Mouse (Mus musculus): ENCODE results near the gene Il4i1. TPM values are rescaled to one million over a fixed set of nuclear protein-coding genes. Genes with fewer than 3 reads are reported as not detected.
"Not testable (repeated sequence)": the region's sequence is repeated elsewhere in the genome, so short reads cannot be mapped to it uniquely, and the experiment has no call there.

The Il4i1 gene
- polyA plus RNA-seq, 1 experiment from 2014 or later = 1.1 TPM

- DNase-seq (ENCODE audit: low spot score) = no peak
- H3K9me3 ChIP-seq (ENCODE audit: control insufficient read depth, low read length) = no peaks in the 10 kb centered on the region
- peaks cover 29% of the 10 kb centered on the region; the same call in 1 of the 2 replicates for H3K36me3 ChIP-seq (ENCODE audit: control insufficient read depth, insufficient read depth, low read length)
- H3K4me3 ChIP-seq (ENCODE audit: low read depth, low read length) = peak overlapping the region; percentile 66
- H3K27ac ChIP-seq (replicated peaks; ENCODE audit: low read depth, low read length) = no peak overlapping the region
- ATAC-seq (ENCODE audit: insufficient number of reproducible peaks, low FRiP score, low TSS enrichment, low read depth) = no peak
- no peaks in the 10 kb centered on the region for H3K27me3 ChIP-seq (ENCODE audit: control insufficient read depth, insufficient read depth, low read length)
- H3K9ac ChIP-seq (ENCODE audit: low read length) = peak overlapping the region; percentile 47
- H3K4me2 ChIP-seq (ENCODE audit: low read depth, severe bottlenecking) = peak overlapping the region; percentile 85
- H3K4me1 ChIP-seq (ENCODE audit: control insufficient read depth, insufficient read depth, low read length) = peaks cover 24% of the 10 kb centered on the region
- 80% methylated on average over 19 of the region's 19 CpGs for WGBS
Measured at GRCm38 (mm10) chr7:44867010-44867702, 51.0 kb downstream of the Il4i1 start.

DNA sequence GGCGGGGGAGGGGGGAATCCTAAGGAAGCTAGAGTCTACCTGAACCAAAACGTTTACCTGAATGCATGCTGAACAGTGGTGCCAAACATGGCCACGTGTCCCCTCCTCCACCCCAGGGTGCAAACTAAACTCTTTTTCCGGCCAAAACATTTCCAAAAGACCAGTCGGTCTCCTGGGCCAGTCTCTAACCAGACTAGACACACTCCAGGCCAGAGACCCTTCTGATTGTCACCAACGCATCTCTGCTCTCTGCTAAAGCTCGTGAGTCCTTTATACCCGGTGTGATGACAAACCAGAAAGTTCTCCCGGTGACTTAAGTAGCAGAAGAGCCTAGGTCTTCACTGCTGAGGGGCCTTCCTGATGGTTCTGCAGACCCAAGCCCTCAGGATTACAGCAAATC is 51.6 kb downstream of the Il4i1 start:
- Histone ChIP-seq H3K4me2 (ENCODE audit: low read depth, severe bottlenecking) (peak overlapping the region; percentile 85), H3K4me3 (ENCODE audit: low read depth, low read length) (peak overlapping the region; percentile 66), H3K27me3 (ENCODE audit: control insufficient read depth, insufficient read depth, low read length) (no peaks in the 10 kb centered on the region), H3K4me1 (ENCODE audit: control insufficient read depth, insufficient read depth, low read length) (peaks cover 24% of the 10 kb centered on the region), H3K9me3 (ENCODE audit: control insufficient read depth, low read length) (no peaks in the 10 kb centered on the region), H3K27ac (replicated peaks; ENCODE audit: low read depth, low read length) (no peak overlapping the region), H3K36me3 (ENCODE audit: control insufficient read depth, insufficient read depth, low read length) (peaks cover 24% of the 10 kb centered on the region; the same call in 1 of the 2 replicates), H3K9ac (ENCODE audit: low read length) (peak overlapping the region; percentile 45)
- DNase-seq (ENCODE audit: low spot score) (no peak), ATAC-seq (ENCODE audit: insufficient number of reproducible peaks, low FRiP score, low TSS enrichment, low read depth) (no peak)
- WGBS = 61% methylated on average over 9 of the region's 9 CpGs

- H3K9me3 ChIP-seq (ENCODE audit: control insufficient read depth, low read length) = no peaks in the 10 kb centered on the region
- H3K4me1 ChIP-seq (ENCODE audit: control insufficient read depth, insufficient read depth, low read length) = peaks cover 24% of the 10 kb centered on the region
- H3K4me3 ChIP-seq (ENCODE audit: low read depth, low read length) = peak overlapping the region; percentile 66
- H3K9ac ChIP-seq (ENCODE audit: low read length) = peak overlapping the region; percentile 88
- no peak for DNase-seq (ENCODE audit: low spot score)
- peak overlapping the region; percentile 85 for H3K4me2 ChIP-seq (ENCODE audit: low read depth, severe bottlenecking)
- WGBS = 8% methylated on average over 16 of the region's 16 CpGs
- H3K36me3 ChIP-seq (ENCODE audit: control insufficient read depth, insufficient read depth, low read length) = peaks cover 18% of the 10 kb centered on the region; the same call in 1 of the 2 replicates
- no peaks in the 10 kb centered on the region for H3K27me3 ChIP-seq (ENCODE audit: control insufficient read depth, insufficient read depth, low read length)
- no peak for ATAC-seq (ENCODE audit: insufficient number of reproducible peaks, low FRiP score, low TSS enrichment, low read depth)
- H3K27ac ChIP-seq (replicated peaks; ENCODE audit: low read depth, low read length) = no peak overlapping the region
Measured at GRCm38 (mm10) chr7:44868465-44868864, 52.3 kb downstream of the Il4i1 start.

DNA sequence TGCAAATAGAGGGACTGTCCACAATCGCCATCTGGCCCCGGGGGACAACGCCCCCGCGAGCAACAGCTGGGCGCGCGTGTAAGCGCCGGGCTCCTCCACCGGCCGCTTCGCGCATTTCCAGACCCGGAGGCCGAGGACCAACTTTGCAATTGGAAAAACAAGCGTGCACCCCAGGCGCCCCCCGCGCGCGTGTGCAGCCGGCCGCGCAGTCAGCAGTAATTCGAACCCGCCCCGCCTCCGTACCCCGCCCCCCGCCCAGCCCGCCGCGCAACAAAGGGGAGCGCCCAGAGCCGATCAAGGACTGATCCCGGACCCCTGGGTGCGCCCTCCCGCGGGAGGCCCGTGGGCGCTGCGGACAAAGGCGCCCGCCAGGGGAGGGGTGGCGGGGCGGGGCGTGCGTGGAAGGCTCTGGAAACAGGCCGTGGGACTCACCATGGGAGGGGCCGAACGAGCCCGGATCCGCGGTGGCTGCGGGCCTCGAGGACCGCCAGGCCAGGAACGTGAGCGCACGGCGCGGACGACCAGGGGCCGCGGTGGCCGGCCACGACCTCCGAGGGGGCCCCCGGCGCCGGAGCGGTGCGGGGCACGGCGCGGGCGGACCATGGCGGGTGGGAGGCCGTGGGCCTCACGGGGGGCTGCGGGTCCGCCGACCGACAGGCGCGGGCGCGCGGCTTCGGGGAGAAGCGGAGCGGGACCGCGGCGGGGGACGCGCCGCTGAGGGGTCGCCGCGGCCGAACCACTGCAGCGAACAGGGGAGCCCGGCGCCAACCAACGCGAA is 52.9 kb downstream of the Il4i1 start:
- Histone ChIP-seq H3K36me3 (ENCODE audit: control insufficient read depth, insufficient read depth, low read length) (peaks cover 12% of the 10 kb centered on the region; the same call in 1 of the 2 replicates), H3K9ac (ENCODE audit: low read length) (peak overlapping the region; percentile 88), H3K4me1 (ENCODE audit: control insufficient read depth, insufficient read depth, low read length) (peaks cover 24% of the 10 kb centered on the region), H3K4me3 (ENCODE audit: low read depth, low read length) (peak overlapping the region; percentile 66), H3K4me2 (ENCODE audit: low read depth, severe bottlenecking) (peak overlapping the region; percentile 85), H3K27ac (replicated peaks; ENCODE audit: low read depth, low read length) (peak overlapping the region; percentile 100), H3K27me3 (ENCODE audit: control insufficient read depth, insufficient read depth, low read length) (no peaks in the 10 kb centered on the region), H3K9me3 (ENCODE audit: control insufficient read depth, low read length) (no peaks in the 10 kb centered on the region)
- peak; percentile 76 for DNase-seq (ENCODE audit: low spot score)
- WGBS = under 1% methylated on average over 101 of the region's 108 CpGs
- ATAC-seq (ENCODE audit: insufficient number of reproducible peaks, low FRiP score, low TSS enrichment, low read depth) = peak; percentile 36; the same call in 1 of the 2 replicates

- DNase-seq (ENCODE audit: low spot score) (peak; percentile 92), ATAC-seq (ENCODE audit: insufficient number of reproducible peaks, low FRiP score, low TSS enrichment, low read depth) (peak; percentile 92)
- WGBS = 4% methylated on average over 29 of the region's 29 CpGs
- Histone ChIP-seq H3K4me3 (ENCODE audit: low read depth, low read length) (peak within 1 kb of the TSS; percentile 66), H3K4me2 (ENCODE audit: low read depth, severe bottlenecking) (peak within 1 kb of the TSS; percentile 85), H3K36me3 (ENCODE audit: control insufficient read depth, insufficient read depth, low read length) (peaks cover 6% of the 10 kb centered on the region; the same call in 1 of the 2 replicates), H3K27me3 (ENCODE audit: control insufficient read depth, insufficient read depth, low read length) (no peaks in the 10 kb centered on the region), H3K4me1 (ENCODE audit: control insufficient read depth, insufficient read depth, low read length) (peaks cover 24% of the 10 kb centered on the region), H3K9ac (ENCODE audit: low read length) (peak within 1 kb of the TSS; percentile 88), H3K27ac (replicated peaks; ENCODE audit: low read depth, low read length) (peak within 1 kb of the TSS; percentile 100), H3K9me3 (ENCODE audit: control insufficient read depth, low read length) (no peaks in the 10 kb centered on the region)
Measured at GRCm38 (mm10) chr7:44869697-44870528, 53.7 kb downstream of the Il4i1 start, which contains the start of gene Ptov1. Ptov1 (minus strand) TSS chr7:44869788.

GRCm38 (mm10) chr7:44870614-44871013 is 54.4 kb downstream of the Il4i1 start:
- WGBS = 67% methylated on average over 6 of the region's 6 CpGs
- Histone ChIP-seq H3K9me3 (ENCODE audit: control insufficient read depth, low read length) (no peaks in the 10 kb centered on the region), H3K36me3 (ENCODE audit: control insufficient read depth, insufficient read depth, low read length) (peaks cover 2% of the 10 kb centered on the region; the same call in 1 of the 2 replicates), H3K27ac (replicated peaks; ENCODE audit: low read depth, low read length) (no peak overlapping the region), H3K4me2 (ENCODE audit: low read depth, severe bottlenecking) (peak overlapping the region; percentile 85), H3K9ac (ENCODE audit: low read length) (no peak overlapping the region), H3K4me3 (ENCODE audit: low read depth, low read length) (no peak overlapping the region), H3K4me1 (ENCODE audit: control insufficient read depth, insufficient read depth, low read length) (peaks cover 24% of the 10 kb centered on the region), H3K27me3 (ENCODE audit: control insufficient read depth, insufficient read depth, low read length) (no peaks in the 10 kb centered on the region)
- no peak for ATAC-seq (ENCODE audit: insufficient number of reproducible peaks, low FRiP score, low TSS enrichment, low read depth)
- DNase-seq (ENCODE audit: low spot score) = no peak

DNA sequence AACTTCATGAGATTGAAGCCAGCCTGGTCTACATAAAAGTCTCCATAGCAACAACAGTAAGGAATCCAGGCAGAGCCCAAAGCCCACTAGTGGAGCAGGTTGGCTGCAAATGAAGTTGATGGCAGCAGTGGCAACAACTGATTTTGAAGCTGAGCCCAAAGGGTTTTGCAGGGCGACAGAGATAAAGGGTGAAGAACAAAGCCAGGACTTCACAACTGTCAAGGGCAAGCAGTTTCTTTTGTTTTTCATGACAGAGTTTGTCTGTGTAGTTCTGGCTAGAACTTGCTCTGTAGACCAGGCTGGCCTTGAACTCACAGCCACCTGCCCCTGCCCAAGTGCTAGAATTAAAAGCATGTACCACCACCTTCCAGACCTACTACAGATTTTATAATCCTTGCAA is 55.0 kb downstream of the Il4i1 start:
- Histone ChIP-seq H3K9ac (ENCODE audit: low read length) (no peak overlapping the region), H3K4me2 (ENCODE audit: low read depth, severe bottlenecking) (no peak overlapping the region), H3K4me3 (ENCODE audit: low read depth, low read length) (no peak overlapping the region), H3K27ac (replicated peaks; ENCODE audit: low read depth, low read length) (no peak overlapping the region), H3K9me3 (ENCODE audit: control insufficient read depth, low read length) (no peaks in the 10 kb centered on the region), H3K36me3 (ENCODE audit: control insufficient read depth, insufficient read depth, low read length) (peaks cover 2% of the 10 kb centered on the region; the same call in 1 of the 2 replicates), H3K4me1 (ENCODE audit: control insufficient read depth, insufficient read depth, low read length) (peaks cover 22% of the 10 kb centered on the region), H3K27me3 (ENCODE audit: control insufficient read depth, insufficient read depth, low read length) (no peaks in the 10 kb centered on the region)
- WGBS = 88% methylated on average over 1 of the region's 1 CpGs
- ATAC-seq (ENCODE audit: insufficient number of reproducible peaks, low FRiP score, low TSS enrichment, low read depth) = no peak
- DNase-seq (ENCODE audit: low spot score) = no peak

DNA sequence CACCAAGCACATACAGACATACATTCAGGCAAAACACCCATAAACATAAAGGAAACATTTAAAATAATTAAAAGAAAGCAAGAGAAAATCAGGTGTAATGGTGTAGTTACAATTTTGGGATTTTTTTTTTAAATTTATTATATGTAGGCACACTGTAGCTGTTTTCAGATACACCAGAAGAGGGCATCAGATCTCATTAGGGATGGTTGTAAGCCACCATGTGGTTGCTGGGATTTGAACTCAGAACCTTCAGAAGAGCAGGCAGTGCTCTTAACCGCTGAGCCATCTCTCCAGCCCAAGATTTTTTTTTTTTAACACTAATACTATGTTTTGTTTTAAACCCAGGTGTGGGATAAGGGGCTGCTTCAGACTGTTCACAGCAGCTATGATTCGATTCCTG is 55.6 kb downstream of the Il4i1 start:
- H3K27ac ChIP-seq (replicated peaks; ENCODE audit: low read depth, low read length); ATAC-seq (ENCODE audit: insufficient number of reproducible peaks, low FRiP score, low TSS enrichment, low read depth); H3K36me3 ChIP-seq (ENCODE audit: control insufficient read depth, insufficient read depth, low read length); H3K27me3 ChIP-seq (ENCODE audit: control insufficient read depth, insufficient read depth, low read length); DNase-seq (ENCODE audit: low spot score); H3K4me2 ChIP-seq (ENCODE audit: low read depth, severe bottlenecking); H3K9ac ChIP-seq (ENCODE audit: low read length); H3K4me3 ChIP-seq (ENCODE audit: low read depth, low read length); H3K9me3 ChIP-seq (ENCODE audit: control insufficient read depth, low read length): not testable (repeated sequence)
- H3K4me1 ChIP-seq (ENCODE audit: control insufficient read depth, insufficient read depth, low read length) = peaks cover 16% of the 10 kb centered on the region
- 89% methylated on average over 2 of the region's 2 CpGs for WGBS
